Mouse (Mus musculus): Measurements from ENCODE around the gene Phldb2. TPM values are rescaled to one million over a fixed set of nuclear protein-coding genes. Genes with fewer than 3 reads are reported as not detected.

The Phldb2 gene
- polyA plus RNA-seq, 1 experiment from 2014 or later: 31.8 TPM

Other genes with a start within 250 kb of the Phldb2 start
- gene Tagln3, start 229.0 kb downstream of the Phldb2 start, polyA plus RNA-seq (2015; fragmentation: Nextera tagmentation; extraction: Ambion mirVana): 28.0 and 28.1 TPM in 2 replicates
- 33.1 and 35.1 TPM in 2 replicates for gene Abhd10, start 210.6 kb downstream of the Phldb2 start, polyA plus RNA-seq (2015; fragmentation: Nextera tagmentation; extraction: Ambion mirVana)
- 2.5 and 2.7 TPM in 2 replicates for gene Plcxd2, start 56.6 kb upstream of the Phldb2 start, polyA plus RNA-seq (2015; fragmentation: Nextera tagmentation; extraction: Ambion mirVana)
- 0.32 and 0.43 TPM in 2 replicates for gene Cd96, start 166.7 kb upstream of the Phldb2 start, polyA plus RNA-seq (2015; fragmentation: Nextera tagmentation; extraction: Ambion mirVana)
- gene Gm4737, start 201.5 kb upstream of the Phldb2 start, polyA plus RNA-seq (2015; fragmentation: Nextera tagmentation; extraction: Ambion mirVana): 4.7 and 5.8 TPM in 2 replicates